Mouse (Mus musculus) B cell, adult 62 days (primary cell): Measurements from ENCODE around the gene Mpeg1. TPM values are rescaled to one million over a fixed set of nuclear protein-coding genes. Genes with fewer than 3 reads are reported as not detected.

Experiments used
- total RNA-seq: library from RNA; stranded (reverse); gene quantifications from 4 replicates; pipeline ENCODE4 v1.2.4, GENCODE M21; 2023

Gene Mpeg1
- total RNA-seq, result 30.5 to 39.8 TPM (median 35.5 TPM) in 4 replicates

GRCm38 (mm10) chr19:12460282-12461249, at the start of gene Mpeg1:
Mpeg1 (plus strand) TSS chr19:12460779.

GRCm38 (mm10) chr19:12417361-12417760, 43.2 kb upstream of the Mpeg1 start, which contains the start of gene Olfr1441:
Olfr1441 (plus strand) TSS chr19:12417433.

GRCm38 (mm10) chr19:12427605-12428004, 33.0 kb upstream of the Mpeg1 start, which contains the start of gene Pfpl:
Pfpl (plus strand) TSS chr19:12427905.

GRCm38 (mm10) chr19:12501370-12502347, 41.1 kb downstream of the Mpeg1 start, which contains the start of gene Dtx4:
Dtx4 (minus strand) TSS chr19:12501454.

Other genes with a start within 250 kb of the Mpeg1 start
- not detected in 4 replicates for gene Olfr1432, start 228.2 kb upstream of the Mpeg1 start, total RNA-seq
- not detected in 4 replicates for gene Olfr262, start 219.1 kb upstream of the Mpeg1 start, total RNA-seq
- not detected in 4 replicates for gene Olfr235, start 199.7 kb upstream of the Mpeg1 start, total RNA-seq
- not detected in 4 replicates for gene Olfr1434, start 180.9 kb upstream of the Mpeg1 start, total RNA-seq
- not detected in 4 replicates for gene Olfr1436, start 161.6 kb upstream of the Mpeg1 start, total RNA-seq
- not detected in 4 replicates for gene Olfr1437, start 135.7 kb upstream of the Mpeg1 start, total RNA-seq
- gene Olfr1438-ps1, start 124.9 kb upstream of the Mpeg1 start, total RNA-seq, result not detected in 4 replicates
- gene Olfr1440, start 73.5 kb upstream of the Mpeg1 start, total RNA-seq, result not detected in 4 replicates
- not detected in 4 replicates for gene Olfr1441, start 43.3 kb upstream of the Mpeg1 start, total RNA-seq
- gene Pfpl, start 32.9 kb upstream of the Mpeg1 start, total RNA-seq, result not detected in 4 replicates
- 7.6 to 8.7 TPM (median 8.2 TPM) in 4 replicates for gene Dtx4, start 40.7 kb downstream of the Mpeg1 start, total RNA-seq
- gene Fam111a, start 85.0 kb downstream of the Mpeg1 start, total RNA-seq, result 119 to 133 TPM (median 130 TPM) in 4 replicates
- 0.25 TPM in 1 of 4 replicates, not detected in the others for gene Gm4952, start 139.2 kb downstream of the Mpeg1 start, total RNA-seq
- gene Glyat, start 172.5 kb downstream of the Mpeg1 start, total RNA-seq, result not detected in 4 replicates
- not detected in 4 replicates for gene Olfr1442, start 209.7 kb downstream of the Mpeg1 start, total RNA-seq
- not detected in 4 replicates for gene Olfr1443, start 217.3 kb downstream of the Mpeg1 start, total RNA-seq
- not detected in 4 replicates for gene Keg1, start 235.0 kb downstream of the Mpeg1 start, total RNA-seq